Mouse (Mus musculus) lung, adult 10 weeks (tissue): ENCODE measurements around the gene Gls. TPM values are rescaled to one million over a fixed set of nuclear protein-coding genes. Genes with fewer than 3 reads are reported as not detected.

Experiments
- polyA plus RNA-seq: library from polyadenylated mRNA; stranded (reverse); fragments of 350-450 nt; fragmentation: Illumina TruSeq; extraction: RNeasy Lipid Tissue Mini Kit (QIAGEN cat#74804); gene quantifications from one replicate; pipeline ENCODE4 v1.2.3, GENCODE M21; 2014; ENCODE audit warnings: low read depth, low replicate concordance; ENCODE audit not compliant: insufficient read depth

Gls gene
- 36.0 TPM for polyA plus RNA-seq

DNA sequence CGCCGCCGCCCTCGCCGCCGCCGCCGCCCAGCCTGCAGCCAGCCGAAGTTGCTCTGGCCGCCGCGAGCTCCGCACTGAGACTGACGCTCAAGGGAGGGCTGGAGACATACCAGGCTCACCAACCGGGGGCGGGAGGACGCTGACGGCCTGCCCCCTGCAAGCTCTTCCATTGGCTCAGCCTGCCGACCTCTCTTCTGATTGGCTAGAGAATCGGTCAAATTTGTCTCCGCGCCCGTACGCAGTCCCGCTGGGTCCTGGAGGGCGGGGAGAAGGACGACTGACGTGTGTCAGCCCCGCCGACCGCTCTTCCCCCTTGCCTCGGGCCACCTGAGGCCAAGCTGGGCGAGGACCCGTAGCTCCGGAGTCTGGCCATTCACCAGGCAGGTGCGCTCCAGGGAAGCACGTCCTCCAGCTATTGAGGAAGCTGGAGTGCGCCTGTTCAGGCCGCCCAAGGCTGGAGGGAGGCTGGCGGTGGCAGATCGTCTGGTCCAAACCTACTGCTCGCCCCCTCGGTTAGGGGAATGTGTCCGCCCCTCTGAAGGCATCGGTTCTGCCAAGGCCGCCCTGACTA lies at the start of gene Gls:
TSS of gene Gls (minus strand) at position 90 of the 571 bp plus-strand sequence.

DNA sequence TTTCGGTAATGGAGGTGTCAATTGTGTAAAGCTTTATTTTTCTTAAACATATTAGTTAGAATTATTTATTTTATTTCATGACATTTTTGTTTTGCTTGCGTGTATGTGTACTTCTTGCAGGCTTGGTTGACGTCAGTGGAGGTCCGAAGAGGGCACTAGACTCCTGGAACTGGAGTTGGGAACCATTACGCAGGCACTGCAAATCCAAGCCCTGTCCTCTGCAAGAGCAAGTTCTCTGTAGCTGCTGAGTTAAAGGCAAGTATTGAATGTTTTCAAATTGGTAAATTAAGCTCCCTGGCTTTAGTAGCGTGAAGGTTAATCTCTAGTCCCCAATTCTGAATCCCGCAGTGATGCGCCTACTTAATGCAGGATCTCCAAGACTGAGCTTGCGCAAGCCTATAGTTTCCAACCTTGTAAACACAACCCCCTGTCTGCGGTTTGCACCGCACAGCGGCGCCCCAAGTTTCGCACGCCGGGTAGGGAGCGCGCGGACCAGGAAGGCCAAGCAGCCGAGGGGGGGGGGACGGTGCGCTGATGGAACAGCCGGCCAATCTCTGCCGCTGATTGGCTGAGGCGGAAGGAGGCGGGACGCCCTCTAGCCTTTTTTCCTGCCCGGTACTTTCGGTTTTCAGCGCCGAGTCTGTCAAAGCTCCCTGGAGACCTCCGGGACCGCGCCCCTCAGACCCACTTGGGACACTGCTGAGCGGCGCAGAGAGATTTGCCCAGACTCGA lies 114.0 kb downstream of the Gls start, which contains the start of gene Stat1:
TSS of gene Stat1 (plus strand) at position 581 of the 732 bp plus-strand sequence.

Other genes with a start within 250 kb of the Gls start
- 5.0 TPM for gene Stat4, start 246.1 kb downstream of the Gls start, polyA plus RNA-seq
- 35.5 TPM for gene Stat1, start 113.8 kb downstream of the Gls start, polyA plus RNA-seq